Mouse (Mus musculus): ENCODE results near the gene Cdan1.
A peak's percentile ranks its signal among the peaks of the same experiment; 100 is the strongest.
"Not testable (repeated sequence)": the region's sequence is repeated elsewhere in the genome, so short reads cannot be mapped to it uniquely, and the experiment has no call there.

The Cdan1 gene

DNA sequence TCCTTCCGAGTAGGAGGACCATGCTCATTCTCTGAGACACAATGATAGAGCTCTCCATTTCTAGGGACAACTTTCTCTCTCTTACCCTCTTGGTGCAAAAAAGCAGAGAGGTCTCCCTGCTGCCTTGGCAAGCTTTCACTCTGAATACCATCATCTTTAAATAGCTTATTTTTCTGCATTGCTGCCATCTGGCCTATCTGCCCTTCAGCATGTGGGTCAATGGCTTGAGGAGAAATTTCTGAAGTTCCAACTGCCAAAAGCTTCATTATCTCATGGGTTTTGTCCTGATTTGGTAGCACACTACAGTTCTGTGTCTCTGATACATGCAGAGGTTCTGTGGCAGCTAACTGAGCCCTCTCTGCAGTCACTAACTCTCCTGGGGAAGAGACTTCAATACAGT, 104.4 kb downstream of the Cdan1 start:
- DNase-seq (ENCODE audit: low spot score in 2 of 2), result no peak

DNA sequence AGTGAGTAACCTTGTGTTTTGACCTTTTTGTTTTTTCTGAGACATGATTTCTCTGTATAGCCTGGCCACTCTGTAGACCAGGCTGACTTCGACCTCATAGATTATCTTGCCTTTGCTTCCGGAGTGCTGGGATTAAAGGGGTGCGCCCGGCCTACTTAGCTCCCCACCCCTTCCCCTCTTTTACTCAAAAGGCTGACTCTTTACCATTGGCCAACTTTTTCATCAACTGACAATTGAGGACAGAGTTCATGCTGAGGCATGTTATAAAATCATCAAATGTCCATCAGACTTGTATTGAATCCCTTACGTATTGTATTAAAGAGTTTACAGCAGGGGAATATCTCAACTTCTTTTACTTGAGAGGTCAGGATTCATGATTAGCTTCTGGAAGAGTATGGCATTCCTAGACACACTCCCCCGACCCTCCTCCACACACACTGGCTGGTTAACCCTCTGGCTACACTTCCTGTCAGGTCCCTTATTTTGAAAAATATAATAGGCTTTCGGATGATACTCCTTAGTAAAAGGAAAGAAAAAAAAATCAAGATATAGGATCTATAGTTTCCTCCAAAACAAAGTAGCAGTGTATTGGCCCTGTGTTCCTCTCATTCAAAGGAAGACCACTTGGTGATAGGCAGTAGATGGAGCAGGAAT, 117.9 kb downstream of the Cdan1 start:
- peak in 1 of 2 experiments; percentile 23 for DNase-seq (ENCODE audit: low spot score in 2 of 2)

DNA sequence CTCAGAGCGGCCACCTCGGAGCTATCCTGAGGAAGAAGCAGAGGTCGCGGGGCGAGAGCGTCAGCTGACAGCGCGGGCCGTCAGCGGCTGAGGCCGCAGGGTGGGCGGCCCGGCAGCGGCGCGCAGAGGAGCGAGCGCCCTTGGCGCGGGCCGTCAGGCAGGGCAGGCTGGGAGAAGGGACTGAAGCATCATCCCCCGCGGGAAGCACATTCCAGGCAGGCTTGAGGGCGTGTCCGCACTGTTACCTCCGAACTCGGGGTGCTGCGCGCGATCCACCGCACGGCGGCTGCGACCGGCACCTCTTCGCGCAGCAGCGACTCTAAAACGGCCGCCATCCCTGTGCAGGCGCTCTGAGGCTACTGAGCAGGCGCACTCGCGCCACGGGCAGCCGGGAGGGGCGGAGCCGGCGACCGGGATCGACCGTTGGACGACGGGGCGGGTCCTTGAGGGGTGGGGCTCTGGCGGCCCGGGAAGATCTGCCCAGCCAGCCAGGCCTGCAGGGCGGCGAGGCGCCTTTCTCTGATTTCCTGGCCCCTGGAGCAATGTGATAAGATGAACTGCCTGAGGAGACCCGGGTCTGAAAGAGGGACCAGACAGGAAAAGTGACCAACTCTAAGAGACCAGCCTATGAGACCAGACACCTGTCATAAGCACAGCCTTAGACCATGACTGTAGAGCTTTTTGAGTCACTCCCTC, 118.6 kb downstream of the Cdan1 start:
- DNase-seq (ENCODE audit: low spot score in 2 of 2), result peak; percentile 89 to 94

DNA sequence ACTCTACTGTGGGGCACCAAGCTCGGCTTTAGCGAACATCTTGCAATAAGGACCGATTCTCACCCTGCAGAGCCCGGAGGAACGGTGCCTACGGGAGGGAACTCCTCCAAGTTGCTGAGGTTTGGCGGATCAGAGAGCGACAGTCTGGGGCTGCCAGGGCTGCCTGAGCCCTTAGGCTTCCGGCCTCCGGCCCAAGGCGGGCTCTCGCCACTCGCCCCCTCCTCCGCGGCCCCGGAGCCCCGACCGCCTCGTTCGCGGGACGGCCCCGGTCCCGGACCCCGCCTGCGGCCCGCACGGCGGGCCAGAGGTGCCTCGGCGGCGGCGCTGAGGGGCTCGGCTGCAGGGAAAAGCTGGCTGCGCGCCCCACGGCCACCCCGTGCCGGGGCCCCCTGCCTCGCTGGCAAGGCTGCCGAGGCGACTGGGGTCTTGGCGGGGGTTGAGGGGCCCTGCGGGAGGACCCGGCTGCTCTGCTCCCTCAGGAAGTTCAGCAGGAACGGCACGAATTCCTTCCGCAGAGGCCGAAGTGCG, 119.2 kb downstream of the Cdan1 start:
- peak; percentile 35 to 38 for DNase-seq (ENCODE audit: low spot score in 2 of 2)

DNA sequence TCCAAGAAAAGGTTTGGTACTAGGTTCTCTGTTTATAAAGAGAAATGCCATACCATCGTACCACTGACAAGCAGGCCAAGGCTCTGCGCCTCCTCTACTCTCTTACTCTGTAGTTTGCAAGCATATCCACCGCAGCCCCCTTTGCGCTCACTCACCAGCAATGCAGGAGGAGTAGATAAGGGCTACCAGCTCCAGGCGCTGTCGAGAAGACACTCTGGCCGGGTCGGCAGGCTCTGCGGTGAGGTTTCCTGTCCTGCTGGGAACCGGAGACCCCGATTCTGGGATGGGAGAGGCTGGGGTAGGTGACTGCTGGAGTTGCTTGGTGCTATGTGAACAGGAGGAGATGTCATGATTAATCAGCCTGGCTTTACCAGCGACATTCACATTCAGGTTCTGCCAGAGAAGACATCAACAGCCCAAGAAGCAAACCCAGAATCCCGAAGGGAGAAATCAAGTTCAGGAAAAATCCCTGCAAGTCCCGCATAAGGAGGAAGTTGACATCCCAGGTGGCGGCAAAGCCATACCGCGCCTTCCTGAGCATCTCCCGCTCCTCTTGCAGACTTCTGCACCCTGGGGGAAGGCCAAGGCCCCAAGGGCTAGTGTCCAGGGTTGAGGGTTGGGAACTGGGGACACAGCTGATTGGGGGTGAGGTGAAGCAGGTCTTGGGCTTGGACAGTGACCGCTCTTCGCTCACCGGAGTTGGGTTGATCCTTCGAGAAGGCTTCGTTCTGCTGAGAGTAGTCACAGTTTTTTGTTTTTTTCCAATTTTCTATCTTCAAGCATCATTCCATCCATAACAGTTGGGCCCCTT, 119.9 kb downstream of the Cdan1 start:
- peak; percentile 21 to 24 for DNase-seq (ENCODE audit: low spot score in 2 of 2)

DNA sequence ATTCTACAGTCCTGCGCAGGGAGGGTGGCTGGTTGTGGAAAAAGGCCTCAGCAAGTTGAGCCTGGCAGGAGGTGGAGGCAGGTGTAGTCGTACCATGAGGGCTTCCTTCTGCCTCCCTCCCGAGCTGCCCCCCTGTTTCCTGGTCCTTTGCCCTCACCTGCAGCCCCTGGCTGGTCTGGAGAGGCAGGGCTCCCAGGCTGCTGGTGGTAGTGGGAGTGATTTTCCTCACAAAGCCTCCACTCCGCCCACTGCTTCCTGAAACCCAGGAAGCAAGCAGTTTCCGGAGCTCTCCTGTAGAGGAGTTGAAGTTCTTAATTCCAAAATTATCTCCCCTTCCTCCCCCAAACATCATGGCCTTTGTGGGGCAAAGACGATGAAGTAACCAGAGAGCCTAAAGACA, 125.8 kb downstream of the Cdan1 start:
- DNase-seq (ENCODE audit: low spot score in 2 of 2), result no peak

DNA sequence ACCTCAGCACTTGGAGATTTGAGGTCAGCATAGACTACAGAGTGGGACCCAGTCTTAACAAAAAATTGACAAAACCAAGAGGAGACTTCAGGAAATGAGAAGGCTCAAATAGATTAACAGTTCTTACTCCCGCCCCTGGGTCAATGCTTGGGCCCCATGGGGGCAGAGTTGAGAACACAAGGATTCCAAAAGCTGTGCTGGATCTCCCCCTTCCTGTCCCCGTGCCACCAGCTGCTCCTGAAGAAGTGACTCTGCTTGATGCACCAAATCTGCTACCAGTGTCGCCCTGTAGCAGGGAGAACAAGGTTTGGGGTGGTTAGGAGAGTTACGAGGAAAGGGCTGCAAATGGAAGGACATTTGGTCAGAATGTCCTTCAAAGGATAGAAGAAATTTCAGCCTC, 126.3 kb downstream of the Cdan1 start:
- DNase-seq (ENCODE audit: low spot score in 2 of 2), result no peak

DNA sequence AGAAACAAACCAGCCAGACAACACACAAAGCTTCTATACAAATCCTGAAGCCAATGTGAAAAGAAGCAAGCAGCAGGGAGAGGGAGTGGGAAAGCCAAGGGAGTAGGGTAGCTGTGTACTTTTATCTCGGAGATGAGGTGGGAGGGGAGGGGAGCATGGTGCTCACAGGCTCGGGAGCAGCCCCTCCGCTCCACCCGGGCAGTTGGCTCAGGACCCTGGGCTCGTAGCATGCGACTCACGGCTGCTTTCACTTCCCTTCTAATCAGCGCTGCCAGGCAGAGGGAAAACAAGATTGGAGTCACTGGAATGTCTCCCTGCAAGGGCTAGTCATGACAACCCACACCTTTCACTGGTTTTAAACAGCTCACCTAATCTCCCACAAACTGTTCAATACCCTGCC, 127.4 kb downstream of the Cdan1 start:
- no peak for DNase-seq (ENCODE audit: low spot score in 2 of 2)

DNA sequence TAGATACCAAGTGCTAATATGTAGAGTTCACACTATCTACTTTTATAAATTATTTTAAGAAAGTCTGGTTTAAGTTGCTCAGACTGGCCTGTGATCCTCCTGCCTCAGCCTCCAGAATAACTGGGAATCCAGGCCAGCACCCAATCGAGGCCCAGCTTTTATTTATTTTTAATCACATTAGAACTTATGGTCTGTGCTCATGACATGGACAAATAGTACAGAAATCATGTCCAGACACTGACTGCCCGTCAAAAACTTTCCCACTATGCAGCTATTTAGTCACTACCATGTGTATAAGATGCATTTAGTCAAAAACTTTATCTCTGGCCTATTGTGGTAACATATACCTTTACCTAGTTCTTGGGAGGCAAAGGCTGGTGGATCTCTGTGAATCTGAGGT, 128.0 kb downstream of the Cdan1 start:
- DNase-seq (ENCODE audit: low spot score in 2 of 2), result no peak

DNA sequence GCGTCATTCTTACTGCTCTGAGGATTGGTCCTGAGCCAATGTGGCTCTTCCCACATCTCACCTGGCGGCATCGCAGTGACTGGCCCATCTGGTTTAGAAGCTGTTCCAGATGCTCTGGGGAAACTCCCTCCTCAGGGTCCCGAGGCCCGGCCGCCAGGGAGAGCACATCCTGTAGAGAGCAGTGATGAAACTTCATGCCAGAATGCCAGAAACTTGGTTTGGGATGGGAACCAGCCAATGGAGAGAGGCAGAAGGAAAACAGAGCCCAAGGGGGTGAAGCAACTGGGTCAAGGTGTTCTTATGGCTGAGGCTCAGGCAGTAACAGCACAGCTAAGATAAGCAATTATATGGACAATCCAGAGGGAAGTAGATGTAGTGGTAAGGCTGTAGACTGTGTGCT, 129.1 kb downstream of the Cdan1 start:
- DNase-seq (ENCODE audit: low spot score in 2 of 2), result no peak

DNA sequence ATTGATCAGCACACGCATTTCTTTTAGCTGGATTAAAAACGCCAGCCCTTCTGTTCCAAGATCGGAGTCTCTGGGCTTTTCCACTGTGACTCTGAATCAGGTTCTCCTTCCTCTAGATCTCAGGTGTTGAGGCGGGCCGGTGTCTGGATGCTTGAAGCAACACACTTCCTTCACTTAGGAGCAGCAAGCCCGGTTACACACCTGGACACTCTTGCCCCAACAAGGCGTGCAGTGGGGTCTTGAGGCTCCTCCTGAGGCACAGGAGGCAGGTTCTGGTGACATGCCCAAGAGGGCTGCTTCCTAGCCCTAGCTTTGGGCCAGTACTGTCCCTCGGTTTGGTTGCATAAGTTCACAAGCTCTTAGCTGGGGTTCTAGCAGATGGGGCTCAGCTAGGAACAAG, 131.4 kb downstream of the Cdan1 start:
- DNase-seq (ENCODE audit: low spot score in 2 of 2), result no peak

DNA sequence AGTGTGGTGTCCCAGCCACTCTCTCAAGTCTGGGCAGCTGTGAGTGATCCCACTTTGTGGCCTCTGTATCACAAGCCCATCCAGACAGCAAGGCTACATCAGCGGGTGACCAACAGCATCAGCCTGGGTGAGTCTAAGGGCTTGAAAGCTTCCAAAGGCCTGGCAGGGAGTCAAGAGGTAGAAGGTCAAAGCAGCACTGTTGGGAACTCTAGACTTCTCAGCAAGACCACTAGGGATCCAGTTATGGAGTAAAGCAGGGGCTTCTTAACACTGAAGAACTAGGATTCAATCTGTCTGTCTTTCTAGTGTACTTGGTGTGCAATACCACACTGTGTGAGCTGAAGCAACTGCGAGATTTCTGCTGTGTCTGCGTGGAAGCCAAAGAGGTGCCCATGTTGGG, 136.5 kb downstream of the Cdan1 start:
- DNase-seq (ENCODE audit: low spot score in 2 of 2), result no peak

DNA sequence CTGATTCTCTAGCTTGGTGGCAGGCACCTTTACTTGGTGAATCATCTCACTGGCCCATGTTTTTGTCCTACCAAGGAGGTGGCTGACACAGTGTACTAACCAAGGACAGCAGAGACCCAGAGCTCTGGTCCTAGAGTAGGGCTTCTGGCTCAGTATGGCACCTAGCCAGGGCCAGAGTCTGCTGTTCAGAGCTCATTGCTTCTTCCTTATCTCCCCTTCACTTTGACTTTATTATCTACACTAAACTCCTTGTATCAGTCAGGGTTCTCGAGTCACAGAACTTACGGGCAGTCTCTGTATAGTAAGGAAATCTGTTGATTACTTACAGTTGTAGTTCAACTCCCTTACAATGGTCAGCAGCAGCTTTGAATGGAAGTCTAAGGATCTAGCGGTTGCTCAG, 139.0 kb downstream of the Cdan1 start:
- no peak for DNase-seq (ENCODE audit: low spot score in 2 of 2)

DNA sequence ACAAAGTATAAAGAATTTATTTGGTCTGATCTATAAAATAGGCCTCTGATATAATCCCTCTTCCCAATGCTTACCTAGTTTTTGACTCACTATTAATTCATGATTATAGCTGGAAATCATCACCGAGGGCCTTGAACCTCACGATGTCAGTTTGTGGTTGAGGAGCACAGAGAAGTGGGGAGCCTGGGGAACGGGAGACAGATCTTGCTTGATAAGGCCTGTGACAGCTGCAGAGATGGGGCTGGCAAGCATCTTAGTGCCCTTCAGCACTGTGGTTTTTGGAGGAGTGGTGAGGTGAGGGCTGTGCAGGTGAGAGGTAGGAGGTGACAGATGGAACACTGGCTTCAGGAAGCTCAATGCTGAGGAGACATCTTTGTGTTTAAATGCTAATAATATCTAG, 139.8 kb downstream of the Cdan1 start:
- peak; percentile 51 to 57 for DNase-seq (ENCODE audit: low spot score in 2 of 2)

DNA sequence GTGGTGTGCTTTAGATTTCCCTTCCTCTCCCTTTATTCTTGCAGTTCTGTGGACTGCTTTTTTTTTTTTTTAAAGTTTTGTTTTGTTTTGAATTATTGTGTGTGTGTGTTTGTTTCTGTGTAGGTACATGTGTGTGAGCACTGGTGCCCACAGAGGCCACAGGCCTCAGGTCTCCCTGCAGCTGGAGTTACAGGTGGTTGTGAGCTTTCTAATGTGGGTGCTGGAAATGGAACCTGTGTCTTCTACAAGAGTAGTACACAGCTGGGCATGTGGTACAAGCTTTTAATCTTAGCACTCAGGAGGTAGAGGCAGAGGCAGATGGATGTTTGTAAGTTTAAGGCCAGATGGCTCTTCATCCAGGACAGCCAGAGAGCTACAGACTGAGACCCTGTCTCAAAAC, 142.9 kb downstream of the Cdan1 start:
- peak; percentile 18 to 51 for DNase-seq (ENCODE audit: low spot score in 2 of 2)

DNA sequence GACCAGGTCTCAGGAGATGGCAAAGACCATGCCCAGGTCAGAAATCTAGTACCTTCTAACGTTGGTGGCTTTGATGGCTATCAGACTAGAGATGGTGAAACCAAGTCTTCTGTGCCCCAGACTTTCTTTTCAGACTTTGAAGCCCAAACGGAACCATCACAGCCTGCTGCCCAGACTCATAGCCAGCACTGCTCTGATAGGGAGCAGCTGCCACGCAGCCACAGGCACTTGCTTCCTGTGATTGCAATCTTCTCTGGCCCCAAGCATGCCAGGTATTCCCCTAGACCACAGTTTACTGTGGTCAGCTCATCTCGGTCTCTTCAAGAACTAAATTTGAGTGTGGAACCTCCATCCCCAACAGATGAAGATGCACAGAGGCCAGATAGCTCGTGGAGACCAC, 147.3 kb downstream of the Cdan1 start:
- no peak for DNase-seq (ENCODE audit: low spot score in 2 of 2)

DNA sequence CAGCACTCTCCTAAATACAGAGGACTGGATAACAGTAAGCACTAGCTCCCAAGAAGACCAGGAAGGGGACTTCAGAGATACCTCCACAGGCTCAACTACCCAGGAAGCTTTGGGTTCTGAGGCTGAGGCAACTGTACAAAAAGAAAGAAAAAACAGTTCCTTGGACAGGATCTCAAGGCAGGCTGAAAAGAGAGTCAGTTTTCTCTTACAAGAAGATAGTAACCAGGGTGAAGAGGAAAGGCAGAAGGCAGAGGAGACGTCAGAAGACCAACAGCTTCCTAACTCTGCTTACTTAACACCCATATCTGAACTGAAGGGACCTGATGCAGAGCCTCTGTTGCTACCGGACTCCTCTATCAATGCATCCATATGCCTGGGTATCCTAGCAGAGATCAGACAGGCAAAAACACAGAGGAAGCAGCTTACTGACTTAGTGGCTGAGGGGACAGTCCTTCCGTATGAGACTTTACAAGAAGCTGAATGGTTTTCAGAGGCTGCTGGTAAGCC, 149.5 kb downstream of the Cdan1 start:
- DNase-seq (ENCODE audit: low spot score in 2 of 2), result no peak

DNA sequence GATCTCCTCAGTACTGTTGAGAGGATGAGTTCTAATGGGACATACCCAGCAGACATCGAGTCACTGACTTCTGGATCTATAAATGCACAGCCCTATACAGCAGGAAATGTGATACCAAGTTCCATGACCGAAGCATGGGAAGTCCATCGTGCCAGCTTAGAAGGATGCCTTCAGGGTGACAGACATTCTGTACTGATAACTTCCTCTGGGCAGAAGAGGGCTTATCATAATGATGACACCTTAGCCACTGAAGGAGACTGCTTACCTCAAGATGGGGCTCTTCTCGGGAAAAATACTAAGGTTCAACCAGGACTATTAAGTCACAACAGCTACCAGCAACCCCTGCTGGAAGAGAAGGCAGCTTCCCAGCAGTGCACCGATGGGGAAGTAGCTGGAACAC, 152.2 kb downstream of the Cdan1 start:
- DNase-seq (ENCODE audit: low spot score in 2 of 2), result no peak

DNA sequence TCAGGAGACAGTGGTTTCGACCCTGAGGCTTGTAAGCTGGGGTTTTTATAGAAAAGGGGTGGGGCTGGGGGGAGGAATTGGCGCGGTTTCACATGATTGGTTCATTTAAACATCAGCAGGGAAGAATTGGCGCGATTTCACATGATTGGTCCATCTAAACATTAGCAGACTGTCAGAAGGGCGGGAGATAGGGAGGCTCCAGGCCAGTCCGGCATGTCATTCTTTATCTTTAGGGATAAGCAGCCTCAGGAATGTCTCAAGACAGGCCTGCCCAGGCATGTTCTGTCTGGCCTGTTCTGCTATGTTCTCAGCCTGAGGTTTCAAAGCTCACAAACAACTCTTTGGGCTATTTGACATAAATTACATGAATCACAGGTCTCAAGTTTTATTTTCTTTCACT, 168.8 kb downstream of the Cdan1 start:
- DNase-seq (ENCODE audit: low spot score in 2 of 2), result not testable (repeated sequence)

DNA sequence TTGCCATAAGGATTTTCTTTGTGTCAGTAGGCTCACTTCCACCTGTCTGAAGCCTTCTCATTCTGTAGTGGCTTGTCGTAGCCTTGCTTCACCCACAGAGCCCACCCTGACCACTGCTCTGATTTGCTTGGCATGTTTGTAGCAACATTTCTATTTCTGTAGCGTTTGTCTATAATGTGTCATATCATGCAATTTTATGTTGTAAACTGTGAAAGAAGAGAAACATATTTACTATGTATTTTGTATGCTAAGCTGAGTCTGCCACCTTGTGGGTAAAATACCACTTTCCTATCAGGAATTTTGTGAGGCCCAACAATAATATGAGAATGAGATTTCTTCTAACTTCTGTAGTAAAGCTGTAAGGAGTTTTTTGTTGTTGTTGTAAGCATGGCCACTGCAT, 179.7 kb downstream of the Cdan1 start:
- DNase-seq (ENCODE audit: low spot score in 2 of 2), result no peak

DNA sequence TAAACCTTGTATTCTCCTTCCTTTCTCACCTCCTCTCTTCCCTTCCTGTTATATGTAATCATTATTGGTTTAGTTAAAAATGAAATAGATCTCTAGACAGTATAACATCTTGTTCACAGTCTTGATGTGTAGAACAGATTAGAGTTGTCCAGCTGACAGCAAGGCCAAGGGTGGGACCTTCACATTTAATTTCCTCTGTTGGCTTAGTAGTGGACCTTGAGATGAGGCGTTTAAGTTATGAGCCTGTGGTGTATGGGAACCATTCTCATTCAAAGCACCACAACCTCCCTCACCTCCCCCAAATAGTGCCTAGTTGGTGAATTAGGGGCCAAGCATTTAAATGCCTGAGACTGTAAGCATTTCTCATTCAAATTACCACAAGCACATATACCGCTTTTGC, 182.5 kb downstream of the Cdan1 start:
- no peak for DNase-seq (ENCODE audit: low spot score in 2 of 2)
